Mouse (Mus musculus) liver, postnatal 0 days (tissue): ENCODE measurements around the gene Tent2. TPM values are rescaled to one million over a fixed set of nuclear protein-coding genes. Genes with fewer than 3 reads are reported as not detected.
"Not testable (repeated sequence)": the region's sequence is repeated elsewhere in the genome, so short reads cannot be mapped to it uniquely, and the experiment has no call there.

Source experiments
- ATAC-seq: fragments of 200-750 bp; cut with Nextera tagmentation; 2 replicates; pipeline ENCODE4 v1.8.0; 2017; ENCODE audit warnings: mild to moderate bottlenecking, moderate library complexity
- DNase-seq: peaks from one replicate; pipeline ENCODE4 v3.0.0-alpha.2; 2016
- H3K27ac ChIP-seq: fragments of 300-500 bp; sonication (generic); 2 replicates; pipeline ENCODE4 v1.5.1; 2014; ENCODE audit warnings: antibody characterized with exemption, moderate library complexity, mild to moderate bottlenecking, low read depth
- H3K27me3 ChIP-seq: fragments of 300-500 bp; sonication (generic); 2 replicates; pipeline ENCODE4 v1.6.1; 2014; ENCODE audit warnings: low read length, control low read depth, mixed read lengths; ENCODE audit not compliant: insufficient read depth
- H3K36me3 ChIP-seq: fragments of 300-500 bp; sonication (generic); replicated peaks from 2 replicates; pipeline ENCODE4 v1.6.1; 2014; ENCODE audit warnings: mild to moderate bottlenecking, control low read depth, low read length, moderate library complexity, mixed read lengths; ENCODE audit not compliant: insufficient read depth
- H3K4me1 ChIP-seq: fragments of 300-500 bp; sonication (generic); 2 replicates; pipeline ENCODE4 v1.6.1; 2014; ENCODE audit warnings: antibody characterized with exemption, mild to moderate bottlenecking, control low read depth; ENCODE audit not compliant: insufficient read depth
- H3K4me2 ChIP-seq: fragments of 300-500 bp; sonication (generic); 2 replicates; pipeline ENCODE4 v1.6.1; 2014; ENCODE audit warnings: low read depth, mild to moderate bottlenecking, low read length, moderate library complexity, mixed read lengths
- H3K4me3 ChIP-seq: fragments of 300-500 bp; sonication (generic); 2 replicates; pipeline ENCODE4 v1.5.1; 2014; ENCODE audit warnings: low read depth, low read length
- H3K9ac ChIP-seq: fragments of 300-500 bp; sonication (generic); replicated peaks from 2 replicates; pipeline ENCODE4 v1.6.1; 2014; ENCODE audit warnings: mild to moderate bottlenecking, moderate library complexity
- H3K9me3 ChIP-seq: fragments of 300-500 bp; sonication (generic); 2 replicates; pipeline ENCODE4 v1.6.1; 2016; ENCODE audit warnings: mild to moderate bottlenecking, control low read depth, low read length, mixed read lengths
- CTCF ChIP-seq: sonication (generic); IDR thresholded peaks from 2 replicates; pipeline ENCODE4 v1.5.1; 2016; ENCODE audit warnings: antibody characterized with exemption, low read depth
- EP300 ChIP-seq: IDR thresholded peaks from 2 replicates; pipeline ENCODE4 v1.6.1; 2016; ENCODE audit warnings: antibody characterized with exemption, low read depth, mild to moderate bottlenecking
- WGBS: fragments of 180-500 bp; shearing (Covaris S2); extraction: QIAGEN DNeasy Blood & Tissue Kit; methylation state at CpG from one replicate; pipeline ENCODE4 v1.1.7; 2014; ENCODE audit not compliant: insufficient replicate concordance; 5-methylcytosine and 5-hydroxymethylcytosine counted together
- polyA plus RNA-seq: library from polyadenylated mRNA; unstranded; fragments of >200 nt; fragmentation: Nextera tagmentation; extraction: Ambion mirVana; gene quantifications from 2 replicates; pipeline ENCODE4 v1.2.1, GENCODE M21; 2015

The Tent2 gene
- polyA plus RNA-seq, 1 experiment from 2014 or later: 25.6 TPM

- ATAC-seq: no peak
Observed at GRCm38 (mm10) chr13:93188738-93189137, 3.4 kb downstream of the Tent2 start.

DNA sequence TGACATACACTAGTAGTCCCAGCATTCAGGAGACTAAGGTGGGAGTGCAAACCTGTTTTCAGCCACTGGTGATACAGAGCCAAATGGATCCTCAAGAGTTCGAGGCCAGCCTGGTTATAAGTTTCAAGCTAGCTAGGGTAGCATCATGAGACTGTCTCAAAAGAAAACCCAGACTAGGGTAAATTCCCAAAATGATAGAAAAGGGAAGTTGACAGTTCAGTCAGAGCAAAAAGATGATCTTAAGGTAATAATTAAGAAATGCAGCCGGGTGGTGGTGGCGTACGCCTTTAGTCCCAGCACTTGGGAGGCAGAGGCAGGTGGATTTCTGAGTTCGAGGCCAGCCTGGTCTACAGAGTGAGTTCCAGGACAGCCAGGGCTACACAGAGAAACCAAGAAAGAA, 4.4 kb downstream of the Tent2 start:
- H3K27me3 ChIP-seq, H3K9me3 ChIP-seq, ATAC-seq, DNase-seq, H3K4me3 ChIP-seq, H3K4me2 ChIP-seq, H3K27ac ChIP-seq, H3K9ac ChIP-seq: not testable (repeated sequence)
- Histone ChIP-seq H3K4me1 (peaks cover 13% of the 10 kb centered on the region; the same call in 1 of the 2 replicates), H3K36me3 (peaks cover 19% of the 10 kb centered on the region)
- WGBS: 82% methylated on average over 5 of the region's 5 CpGs

More at GRCm38 (mm10) chr13:93188738-93189137, 3.4 kb downstream of the Tent2 start:
- H3K4me3 ChIP-seq: peak overlapping the region; percentile 15; the same call in 1 of the 2 replicates
- H3K9ac ChIP-seq: 0 out of 2 replicates have a peak overlapping the region, but pooled peaks have one; percentile 40
- TF ChIP-seq CTCF: no peak
- TF ChIP-seq EP300: no peak
- H3K9me3 ChIP-seq: no peaks in the 10 kb centered on the region
- H3K36me3 ChIP-seq: peaks cover 12% of the 10 kb centered on the region
- H3K4me2 ChIP-seq: peak overlapping the region; percentile 35
- 72% methylated on average over 3 of the region's 3 CpGs for WGBS
- DNase-seq: no peak
- no peaks in the 10 kb centered on the region for H3K27me3 ChIP-seq
- peak overlapping the region; percentile 53; the same call in 1 of the 2 replicates for H3K27ac ChIP-seq
- peaks cover 13% of the 10 kb centered on the region; the same call in 1 of the 2 replicates for H3K4me1 ChIP-seq

DNA sequence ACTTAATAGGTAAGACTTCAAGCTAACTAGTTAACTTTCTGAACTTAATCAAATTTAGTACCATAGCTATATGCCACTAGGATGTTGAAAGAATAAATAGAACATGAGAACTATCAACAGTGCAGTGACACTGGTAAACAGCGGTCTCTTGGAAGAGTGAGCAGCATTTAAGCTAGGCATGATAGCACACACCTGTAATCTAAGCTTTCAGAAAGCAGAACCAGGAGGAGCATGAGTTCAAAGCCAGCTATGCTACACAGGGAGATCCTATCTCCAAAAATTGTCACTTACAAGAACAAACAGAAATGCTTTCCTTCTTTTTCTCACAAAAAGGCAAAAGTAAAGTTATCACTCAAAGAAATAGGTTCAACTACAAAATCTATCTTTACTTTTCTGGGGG, 11.8 kb downstream of the Tent2 start:
- Histone ChIP-seq H3K4me3 (no peak overlapping the region), H3K27ac (no peak overlapping the region), H3K4me1 (peaks cover 6% of the 10 kb centered on the region; the same call in 1 of the 2 replicates), H3K27me3 (no peaks in the 10 kb centered on the region), H3K36me3 (peaks cover 29% of the 10 kb centered on the region), H3K9ac (no peak overlapping the region), H3K9me3 (no peaks in the 10 kb centered on the region), H3K4me2 (no peak overlapping the region)
- ATAC-seq: no peak
- DNase-seq: no peak
- TF ChIP-seq CTCF (no peak), EP300 (no peak)
- 94% methylated on average over 1 of the region's 1 CpGs for WGBS

GRCm38 (mm10) chr13:93179522-93179921, 12.7 kb downstream of the Tent2 start:
- ATAC-seq: no peak
- Histone ChIP-seq H3K4me2 (no peak overlapping the region), H3K27ac (no peak overlapping the region), H3K27me3 (no peaks in the 10 kb centered on the region), H3K4me1 (peaks cover 6% of the 10 kb centered on the region; the same call in 1 of the 2 replicates), H3K9ac (no peak overlapping the region), H3K36me3 (peaks cover 26% of the 10 kb centered on the region), H3K9me3 (no peaks in the 10 kb centered on the region), H3K4me3 (no peak overlapping the region)
- no peak for DNase-seq
- 62% methylated on average over 2 of the region's 2 CpGs for WGBS
- TF ChIP-seq EP300: no peak
- TF ChIP-seq CTCF: no peak

- Histone ChIP-seq H3K9me3 (no peaks in the 10 kb centered on the region), H3K36me3 (peaks cover 29% of the 10 kb centered on the region), H3K27me3 (no peaks in the 10 kb centered on the region), H3K4me1 (peaks cover 6% of the 10 kb centered on the region; the same call in 1 of the 2 replicates), H3K27ac (peak overlapping the region; percentile 45), H3K4me2 (no peak overlapping the region), H3K9ac (no peak overlapping the region), H3K4me3 (no peak overlapping the region)
- DNase-seq: no peak
- TF ChIP-seq EP300 (no peak), CTCF (no peak)
- peak; percentile 56 for ATAC-seq
Observed at GRCm38 (mm10) chr13:93177571-93177970, 14.6 kb downstream of the Tent2 start.

- TF ChIP-seq EP300 (no peak), CTCF (no peak)
- no peak overlapping the region for H3K4me2 ChIP-seq
- DNase-seq (no peak), ATAC-seq (no peak)
- H3K9ac ChIP-seq: no peak overlapping the region
- H3K4me1 ChIP-seq: no peaks in the 10 kb centered on the region
- no peak overlapping the region for H3K4me3 ChIP-seq
- peaks cover 33% of the 10 kb centered on the region for H3K36me3 ChIP-seq
- H3K27ac ChIP-seq: no peak overlapping the region
- WGBS: 91% methylated on average over 4 of the region's 4 CpGs
- H3K27me3 ChIP-seq: no peaks in the 10 kb centered on the region
- H3K9me3 ChIP-seq: no peaks in the 10 kb centered on the region
Observed at GRCm38 (mm10) chr13:93163303-93163702, 28.9 kb downstream of the Tent2 start.

- Histone ChIP-seq H3K27ac (no peak overlapping the region), H3K4me2 (no peak overlapping the region), H3K27me3 (no peaks in the 10 kb centered on the region), H3K36me3 (peaks cover 30% of the 10 kb centered on the region), H3K4me1 (no peaks in the 10 kb centered on the region), H3K4me3 (no peak overlapping the region), H3K9me3 (no peaks in the 10 kb centered on the region), H3K9ac (no peak overlapping the region)
- TF ChIP-seq CTCF: no peak
- no peak for TF ChIP-seq EP300
- DNase-seq (no peak), ATAC-seq (no peak)
Observed at GRCm38 (mm10) chr13:93162456-93162855, 29.7 kb downstream of the Tent2 start.
